Mouse (Mus musculus) kidney, embryonic 14.5 days (tissue): Measurements from ENCODE around the gene Harbi1. TPM values are rescaled to one million over a fixed set of nuclear protein-coding genes. Genes with fewer than 3 reads are reported as not detected.

ENCODE experiments used
- ATAC-seq: fragments of 200-750 bp; cut with Nextera tagmentation; 2 replicates; pipeline ENCODE4 v1.8.0; 2017; ENCODE audit warnings: moderate number of reproducible peaks, mild to moderate bottlenecking, moderate TSS enrichment, moderate library complexity; ENCODE audit not compliant: low FRiP score, low TSS enrichment
- H3K27ac ChIP-seq: fragments of 300-500 bp; sonication (generic); 2 replicates; pipeline ENCODE4 v1.5.1; 2014; ENCODE audit warnings: low read depth, mild to moderate bottlenecking, low read length, moderate library complexity, mixed read lengths
- H3K27me3 ChIP-seq: fragments of 300-500 bp; sonication (generic); 2 replicates; pipeline ENCODE4 v1.6.1; 2014; ENCODE audit warnings: mild to moderate bottlenecking, low read length; ENCODE audit not compliant: control insufficient read depth, insufficient read depth
- H3K36me3 ChIP-seq: fragments of 300-500 bp; sonication (generic); 2 replicates; pipeline ENCODE4 v1.6.1; 2014; ENCODE audit warnings: low read length, mixed read lengths; ENCODE audit not compliant: control insufficient read depth, insufficient read depth
- H3K4me1 ChIP-seq: fragments of 300-500 bp; sonication (generic); 2 replicates; pipeline ENCODE4 v1.6.1; 2014; ENCODE audit warnings: low read length, mixed read lengths; ENCODE audit not compliant: control insufficient read depth, insufficient read depth
- H3K4me2 ChIP-seq: fragments of 300-500 bp; sonication (generic); replicated peaks from 2 replicates; pipeline ENCODE4 v1.6.1; 2014; ENCODE audit warnings: low read depth, mild to moderate bottlenecking, low read length
- H3K4me3 ChIP-seq: fragments of 300-500 bp; sonication (generic); 2 replicates; pipeline ENCODE4 v1.5.1; 2014; ENCODE audit warnings: mild to moderate bottlenecking, low read length
- H3K9ac ChIP-seq: fragments of 300-500 bp; sonication (generic); 2 replicates; pipeline ENCODE4 v1.6.1; 2014; ENCODE audit warnings: low read depth, mild to moderate bottlenecking, low read length, moderate library complexity
- H3K9me3 ChIP-seq: fragments of 300-500 bp; sonication (generic); 2 replicates; pipeline ENCODE4 v1.6.1; 2016; ENCODE audit warnings: low read length; ENCODE audit not compliant: control insufficient read depth
- WGBS: fragments of 180-500 bp; shearing (Covaris S2); extraction: QIAGEN DNeasy Blood & Tissue Kit; methylation state at CpG from one replicate; pipeline ENCODE4 v1.1.7; 2014; 5-methylcytosine and 5-hydroxymethylcytosine counted together
- polyA plus RNA-seq: library from polyadenylated mRNA; unstranded; fragments of >200 nt; fragmentation: Nextera tagmentation; extraction: Ambion mirVana; gene quantifications from 2 replicates; pipeline ENCODE4 v1.2.1, GENCODE M21; 2014

The Harbi1 gene
- 13.3 and 21.2 TPM in 2 replicates for polyA plus RNA-seq

- under 1% methylated on average over 66 of the region's 66 CpGs for WGBS
- peak; percentile 99 for ATAC-seq
- Histone ChIP-seq H3K9ac (peak within 1 kb of the TSS; percentile 84), H3K27ac (peak within 1 kb of the TSS; percentile 79), H3K27me3 (no peaks in the 10 kb centered on the region), H3K9me3 (no peaks in the 10 kb centered on the region), H3K4me2 (peak within 1 kb of the TSS; percentile 76), H3K4me1 (peaks cover 7% of the 10 kb centered on the region; the same call in 1 of the 2 replicates), H3K36me3 (0 out of 2 replicates have a peak, but pooled peaks cover 3% of the 10 kb centered on the region), H3K4me3 (peak within 1 kb of the TSS; percentile 98)
Observed at GRCm38 (mm10) chr2:91710272-91711234, at the start of gene Harbi1, which contains the start of gene Atg13. Harbi1 (plus strand) TSS chr2:91710852. Atg13 (minus strand) TSS chr2:91710576.

- Histone ChIP-seq H3K27ac (no peak overlapping the region), H3K36me3 (peaks cover 80% of the 10 kb centered on the region), H3K4me1 (no peaks in the 10 kb centered on the region), H3K4me3 (no peak overlapping the region), H3K9me3 (no peaks in the 10 kb centered on the region), H3K4me2 (no peak overlapping the region), H3K27me3 (no peaks in the 10 kb centered on the region), H3K9ac (no peak overlapping the region)
- 93% methylated on average over 6 of the region's 6 CpGs for WGBS
- ATAC-seq = no peak
Observed at GRCm38 (mm10) chr2:91660981-91661380, 49.7 kb upstream of the Harbi1 start.

GRCm38 (mm10) chr2:91664780-91665179 is 45.9 kb upstream of the Harbi1 start:
- Histone ChIP-seq H3K4me2 (no peak overlapping the region), H3K9me3 (no peaks in the 10 kb centered on the region), H3K27ac (no peak overlapping the region), H3K9ac (no peak overlapping the region), H3K36me3 (peaks cover 75% of the 10 kb centered on the region), H3K4me1 (no peaks in the 10 kb centered on the region), H3K27me3 (no peaks in the 10 kb centered on the region), H3K4me3 (no peak overlapping the region)
- ATAC-seq = no peak

DNA sequence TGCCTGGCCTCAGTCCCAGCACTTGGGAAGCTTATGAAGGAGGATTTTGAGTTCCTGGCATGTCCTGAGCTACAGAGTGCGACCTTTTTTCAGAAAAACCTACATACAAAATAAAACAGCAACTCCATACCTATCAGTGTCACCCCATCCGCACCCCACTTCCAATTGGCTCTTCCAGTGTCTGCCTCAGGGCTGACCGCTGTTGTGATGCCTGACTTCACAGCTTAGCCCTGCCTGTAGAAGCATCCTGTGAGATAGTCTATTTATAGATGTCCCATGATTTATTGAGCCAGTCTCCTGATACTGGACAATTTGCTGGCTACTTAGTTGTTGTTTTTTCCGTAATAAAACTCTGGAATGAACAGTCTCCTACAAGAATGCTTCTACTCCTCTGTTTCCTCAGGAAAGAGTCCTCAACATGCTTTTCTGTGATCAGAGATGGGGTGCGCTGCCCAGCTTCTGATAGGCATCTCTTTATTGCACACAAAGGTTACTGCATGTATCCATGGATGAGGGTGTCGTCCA is 44.2 kb upstream of the Harbi1 start:
- H3K4me2 ChIP-seq = no peak overlapping the region
- H3K4me1 ChIP-seq = no peaks in the 10 kb centered on the region
- H3K27ac ChIP-seq = no peak overlapping the region
- 77% methylated on average over 6 of the region's 6 CpGs for WGBS
- H3K9me3 ChIP-seq = no peaks in the 10 kb centered on the region
- H3K27me3 ChIP-seq = no peaks in the 10 kb centered on the region
- H3K4me3 ChIP-seq = no peak overlapping the region
- peaks cover 80% of the 10 kb centered on the region for H3K36me3 ChIP-seq
- no peak for ATAC-seq
- H3K9ac ChIP-seq = no peak overlapping the region

DNA sequence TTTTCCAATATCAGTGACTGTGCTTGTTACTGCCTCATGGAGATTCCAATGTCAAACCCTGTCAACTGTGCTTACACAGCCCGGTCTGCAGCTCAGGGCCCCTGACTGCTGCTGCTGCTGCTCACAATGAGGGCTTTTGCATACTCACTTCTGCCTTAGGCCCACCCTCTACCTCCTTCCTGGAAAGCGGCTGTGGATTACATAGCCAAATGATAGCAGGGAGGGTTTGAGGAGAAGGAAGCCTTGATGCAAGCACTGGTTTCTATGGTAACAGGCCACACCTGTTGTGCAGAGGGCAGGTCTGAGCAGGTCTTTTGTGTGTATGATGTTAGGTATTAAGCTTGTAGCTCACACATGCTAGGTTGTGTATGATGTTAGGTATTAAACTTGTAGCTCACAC is 42.9 kb upstream of the Harbi1 start:
- ATAC-seq = no peak
- Histone ChIP-seq H3K27me3 (no peaks in the 10 kb centered on the region), H3K27ac (no peak overlapping the region)

GRCm38 (mm10) chr2:91669326-91669725 is 41.3 kb upstream of the Harbi1 start:
- Histone ChIP-seq H3K27ac (no peak overlapping the region), H3K9ac (no peak overlapping the region), H3K27me3 (no peaks in the 10 kb centered on the region), H3K4me3 (no peak overlapping the region), H3K36me3 (peaks cover 72% of the 10 kb centered on the region), H3K9me3 (no peaks in the 10 kb centered on the region), H3K4me2 (no peak overlapping the region), H3K4me1 (no peaks in the 10 kb centered on the region)
- 91% methylated on average over 8 of the region's 8 CpGs for WGBS
- ATAC-seq = no peak

More for the DNA sequence above, 42.9 kb upstream of the Harbi1 start:
- Histone ChIP-seq H3K36me3 (peaks cover 76% of the 10 kb centered on the region), H3K4me2 (no peak overlapping the region), H3K4me3 (no peak overlapping the region), H3K9ac (no peak overlapping the region), H3K9me3 (no peaks in the 10 kb centered on the region), H3K4me1 (no peaks in the 10 kb centered on the region)
- 89% methylated on average over 2 of the region's 2 CpGs for WGBS

DNA sequence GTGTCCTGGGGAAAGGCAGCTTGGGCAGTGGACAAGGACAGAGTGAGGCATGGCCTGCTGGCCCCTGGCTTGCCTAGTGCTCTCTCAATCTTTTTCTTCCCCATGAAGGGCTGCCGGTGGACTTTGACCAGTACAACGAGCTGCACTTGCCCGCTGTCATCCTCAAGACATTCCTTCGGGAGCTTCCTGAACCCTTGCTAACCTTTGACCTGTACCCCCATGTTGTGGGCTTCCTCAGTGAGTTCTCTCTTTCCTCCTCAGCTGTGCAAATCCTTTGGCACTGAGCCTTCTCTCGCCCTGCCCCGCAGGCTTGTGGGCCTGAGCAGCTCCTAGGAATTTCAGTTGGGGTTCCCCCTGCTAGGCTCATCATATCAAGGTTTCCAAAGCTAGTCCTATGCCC is 40.6 kb upstream of the Harbi1 start:
- Histone ChIP-seq H3K36me3 (peaks cover 72% of the 10 kb centered on the region), H3K4me2 (no peak overlapping the region), H3K9ac (no peak overlapping the region), H3K27ac (no peak overlapping the region), H3K27me3 (no peaks in the 10 kb centered on the region), H3K4me1 (no peaks in the 10 kb centered on the region), H3K4me3 (no peak overlapping the region), H3K9me3 (no peaks in the 10 kb centered on the region)
- no peak for ATAC-seq
- 94% methylated on average over 6 of the region's 6 CpGs for WGBS

- Histone ChIP-seq H3K27me3 (no peaks in the 10 kb centered on the region), H3K9ac (no peak overlapping the region), H3K27ac (no peak overlapping the region), H3K4me2 (no peak overlapping the region), H3K9me3 (no peaks in the 10 kb centered on the region), H3K4me3 (no peak overlapping the region), H3K36me3 (peaks cover 72% of the 10 kb centered on the region), H3K4me1 (no peaks in the 10 kb centered on the region)
- WGBS = 84% methylated on average over 2 of the region's 2 CpGs
- ATAC-seq = no peak
Observed at GRCm38 (mm10) chr2:91673587-91673986, 37.1 kb upstream of the Harbi1 start.

DNA sequence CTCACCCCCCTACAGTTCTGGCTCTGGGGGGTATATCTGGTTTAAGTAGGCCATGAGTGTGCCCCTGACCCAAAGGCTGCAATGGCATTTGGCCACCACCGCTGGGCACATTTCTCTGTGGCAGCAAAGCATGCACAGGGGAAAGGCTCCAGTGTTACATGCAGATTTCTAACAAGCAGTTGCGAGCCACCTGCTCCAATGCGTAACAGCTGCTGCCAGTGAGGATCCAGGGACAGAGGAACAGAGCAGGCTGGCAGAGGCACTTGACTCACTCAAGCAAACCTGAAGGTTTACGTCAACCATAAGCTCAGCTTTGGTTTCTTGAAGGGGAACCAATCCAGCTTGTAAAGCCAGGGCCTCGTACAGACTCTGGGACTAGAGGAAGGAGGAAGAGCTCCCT is 35.8 kb upstream of the Harbi1 start:
- peaks cover 63% of the 10 kb centered on the region for H3K36me3 ChIP-seq
- no peak overlapping the region for H3K4me3 ChIP-seq
- no peak overlapping the region for H3K9ac ChIP-seq
- no peak overlapping the region for H3K27ac ChIP-seq
- H3K27me3 ChIP-seq = no peaks in the 10 kb centered on the region
- ATAC-seq = no peak
- WGBS = 93% methylated on average over 5 of the region's 5 CpGs
- no peaks in the 10 kb centered on the region for H3K9me3 ChIP-seq
- no peak overlapping the region for H3K4me2 ChIP-seq
- no peaks in the 10 kb centered on the region for H3K4me1 ChIP-seq
